Mouse (Mus musculus) midbrain, embryonic 14.5 days (tissue): ENCODE data around the gene Sh3tc1. TPM values are rescaled to one million over a fixed set of nuclear protein-coding genes. Genes with fewer than 3 reads are reported as not detected.

ENCODE experiments used
- ATAC-seq: fragments of 200-750 bp; cut with Nextera tagmentation; 2 replicates; pipeline ENCODE4 v1.8.0; 2017; ENCODE audit warnings: moderate number of reproducible peaks, moderate library complexity; ENCODE audit not compliant: low FRiP score, low TSS enrichment
- DNase-seq: peaks from one replicate; pipeline ENCODE4 v3.0.0-alpha.2; 2015
- H3K27ac ChIP-seq: fragments of 300-500 bp; sonication (generic); replicated peaks from 2 replicates; pipeline ENCODE4 v1.5.1; 2014; ENCODE audit warnings: mild to moderate bottlenecking, low read depth, low read length, moderate library complexity
- H3K27me3 ChIP-seq: fragments of 300-500 bp; sonication (generic); 2 replicates; pipeline ENCODE4 v1.6.1; 2014; ENCODE audit warnings: low read length, control low read depth, mixed read lengths; ENCODE audit not compliant: control insufficient read depth, insufficient read depth
- H3K36me3 ChIP-seq: fragments of 300-500 bp; sonication (generic); 2 replicates; pipeline ENCODE4 v1.6.1; 2014; ENCODE audit warnings: low read length, control low read depth; ENCODE audit not compliant: control insufficient read depth, insufficient read depth
- H3K4me1 ChIP-seq: fragments of 300-500 bp; sonication (generic); 2 replicates; pipeline ENCODE4 v1.6.1; 2014; ENCODE audit warnings: mild to moderate bottlenecking, antibody characterized with exemption, low read length, control low read depth; ENCODE audit not compliant: control insufficient read depth, insufficient read depth
- H3K4me2 ChIP-seq: fragments of 300-500 bp; sonication (generic); 2 replicates; pipeline ENCODE4 v1.6.1; 2014; ENCODE audit warnings: mild to moderate bottlenecking, low read length, moderate library complexity
- H3K4me3 ChIP-seq: fragments of 300-500 bp; sonication (generic); replicated peaks from 2 replicates; pipeline ENCODE4 v1.5.1; 2014; ENCODE audit warnings: low read depth, low read length
- H3K9ac ChIP-seq: fragments of 300-500 bp; sonication (generic); replicated peaks from 2 replicates; pipeline ENCODE4 v1.6.1; 2014; ENCODE audit warnings: mild to moderate bottlenecking, low read length, moderate library complexity
- H3K9me3 ChIP-seq: fragments of 300-500 bp; sonication (generic); 2 replicates; pipeline ENCODE4 v1.6.1; 2016; ENCODE audit warnings: low read length, control low read depth, mixed read lengths; ENCODE audit not compliant: control insufficient read depth
- WGBS: fragments of 180-500 bp; shearing (Covaris S2); extraction: QIAGEN DNeasy Blood & Tissue Kit; methylation state at CpG from one replicate; pipeline ENCODE4 v1.1.7; 2014; 5-methylcytosine and 5-hydroxymethylcytosine counted together
- polyA plus RNA-seq: library from polyadenylated mRNA; unstranded; fragments of >200 nt; fragmentation: Nextera tagmentation; extraction: Ambion mirVana; gene quantifications from 2 replicates; pipeline ENCODE4 v1.2.1, GENCODE M21; 2014

The Sh3tc1 gene
- polyA plus RNA-seq, 1 experiment from 2014 or later: 2.2 TPM

DNA sequence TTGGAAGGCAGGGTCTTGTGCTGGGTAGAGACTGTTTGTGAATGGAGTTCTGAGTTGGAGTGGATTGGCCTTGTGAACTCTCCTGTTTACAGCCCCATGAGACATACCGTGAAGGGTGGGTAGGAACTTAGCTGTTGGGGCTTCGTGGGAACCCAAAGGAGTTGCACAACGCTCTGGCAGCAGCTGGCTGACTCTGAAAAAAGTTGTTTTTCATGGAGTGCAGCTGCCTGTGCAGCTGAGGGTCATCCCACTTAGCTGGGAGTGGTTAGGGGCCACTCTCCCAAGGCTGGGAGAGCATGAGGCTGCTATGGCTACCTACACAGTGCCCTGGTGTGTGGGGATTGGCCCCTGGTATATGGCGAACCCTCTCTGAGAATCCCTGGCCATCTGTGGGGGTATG lies 92.2 kb downstream of the Sh3tc1 start:
- Histone ChIP-seq H3K4me1 (no peaks in the 10 kb centered on the region), H3K9me3 (no peaks in the 10 kb centered on the region), H3K27ac (no peak overlapping the region), H3K4me2 (no peak overlapping the region), H3K27me3 (no peaks in the 10 kb centered on the region), H3K4me3 (no peak overlapping the region), H3K9ac (no peak overlapping the region), H3K36me3 (no peaks in the 10 kb centered on the region)
- DNase-seq: no peak
- no peak for ATAC-seq
- 69% methylated on average over 4 of the region's 4 CpGs for WGBS

Other genes starting within 250 kb of the Sh3tc1 start
- 0.79 TPM in 1 of 2 replicates, not detected in the other for gene Cpz, start 214.3 kb downstream of the Sh3tc1 start, polyA plus RNA-seq
- 7.3 and 7.4 TPM in 2 replicates for gene Trmt44, start 164.9 kb downstream of the Sh3tc1 start, polyA plus RNA-seq
- 15.3 and 19.0 TPM in 2 replicates for gene Acox3, start 156.9 kb downstream of the Sh3tc1 start, polyA plus RNA-seq
- 11.2 and 11.4 TPM in 2 replicates for gene Htra3, start 60.2 kb downstream of the Sh3tc1 start, polyA plus RNA-seq
- gene Ablim2, start 17.9 kb upstream of the Sh3tc1 start, polyA plus RNA-seq: 9.6 and 13.9 TPM in 2 replicates
- gene Afap1, start 153.3 kb upstream of the Sh3tc1 start, polyA plus RNA-seq: 64.6 and 81.8 TPM in 2 replicates